Comparison of ENCODE assay signal across 12 mouse cellular contexts in the genomic region with DNA sequence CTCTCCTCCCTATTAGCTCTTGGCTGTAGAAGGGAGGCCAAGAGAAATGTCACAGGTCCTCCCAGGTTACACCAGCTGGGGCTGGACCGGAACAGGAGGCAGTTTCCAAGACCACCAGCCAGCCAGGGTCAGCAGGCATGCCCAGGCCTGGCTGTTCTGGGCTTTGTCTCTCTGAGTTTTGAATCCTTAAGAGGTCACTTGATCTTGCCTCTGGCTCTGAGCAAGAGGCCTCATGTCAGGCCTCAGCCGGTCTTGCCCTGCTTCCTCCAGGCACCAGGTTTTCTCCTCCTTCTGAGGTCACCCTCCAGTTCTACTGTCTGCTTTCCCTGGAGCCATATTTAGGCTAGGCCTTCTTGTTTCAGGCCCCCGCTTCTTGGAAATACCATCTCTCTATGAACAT. TPM values are rescaled to one million over a fixed set of nuclear protein-coding genes. Genes with fewer than 3 reads are reported as not detected.
DNase-seq lines count a peak whose midpoint lies in the region; ATAC-seq and TF ChIP-seq lines count a peak whose summit lies in the region.
"Had no signal": no experiment of that assay in that cellular context is flagged by ENCODE, and none has a peak within 500 bp of the region (broad histone marks: within the 10 kb centered on the region; RNA-seq: fewer than 3 reads in every experiment).

No protein-coding gene starts in this region.

- intact Hi-C loops in heart, postnatal 10 days (cut with DNase I) = no loop called here

- DNase-seq in heart, embryonic 10.5 days (ENCODE audit: low spot score) = no peak
- no peak for DNase-seq in heart, postnatal 10 days
- no peak for DNase-seq in layer of hippocampus, adult 2 months (ENCODE audit: low spot score in 2 of 2)
- no peak for DNase-seq in layer of hippocampus, postnatal 36 days
- DNase-seq in adipocyte (ENCODE audit: low spot score) = peak; percentile 60
- no peak for DNase-seq in retina, postnatal 1 day
- DNase-seq in thymus, postnatal 0 days (ENCODE audit: low spot score) = no peak
- DNase-seq: cerebellum, adult 18-20 months had no signal

- no peak for ATAC-seq in neural tube, embryonic 15.5 days (ENCODE audit: low FRiP score)
- ATAC-seq: CD4-positive, CD25-positive, alpha-beta regulatory T cell, adult 4 months; forebrain, embryonic 13.5 days; inflammation-experienced regulatory T-cells, adult 6 months had no signal

- no peaks in the 10 kb centered on the region for H3K27me3 ChIP-seq in heart, embryonic 10.5 days (ENCODE audit: insufficient read depth, poor library complexity, severe bottlenecking)
- H3K27me3 ChIP-seq in neural tube, embryonic 15.5 days (replicated peaks) = no peaks in the 10 kb centered on the region
- H3K27me3 ChIP-seq: forebrain, embryonic 13.5 days had no signal

- 60% methylated on average over 3 of the region's 3 CpGs for WGBS in heart, embryonic 10.5 days
- 89% methylated on average over 3 of the region's 3 CpGs for WGBS in neural tube, embryonic 15.5 days

- H3K36me3 ChIP-seq in heart, embryonic 10.5 days = peaks cover 93% of the 10 kb centered on the region
- H3K36me3 ChIP-seq in neural tube, embryonic 15.5 days = peaks cover 34% of the 10 kb centered on the region

- no peak for TF ChIP-seq CTCF in layer of hippocampus, adult 2 months (conservative IDR thresholded peaks at IDR 0.05)

- no peak overlapping the region for H3K4me3 ChIP-seq in heart, embryonic 10.5 days
- no peak overlapping the region for H3K4me3 ChIP-seq in layer of hippocampus, adult 2 months
- no peak overlapping the region for H3K4me3 ChIP-seq in neural tube, embryonic 15.5 days (replicated peaks)
- H3K4me3 ChIP-seq: forebrain, embryonic 13.5 days had no signal

- no peaks in the 10 kb centered on the region for H3K9me3 ChIP-seq in heart, embryonic 10.5 days
- H3K9me3 ChIP-seq in neural tube, embryonic 15.5 days (replicated peaks) = no peaks in the 10 kb centered on the region
- H3K9me3 ChIP-seq: forebrain, embryonic 13.5 days had no signal

- H3K4me1 ChIP-seq in heart, embryonic 10.5 days = peaks cover 85% of the 10 kb centered on the region
- H3K4me1 ChIP-seq in neural tube, embryonic 15.5 days = peaks cover 59% of the 10 kb centered on the region

- no peak overlapping the region for H3K4me2 ChIP-seq in neural tube, embryonic 15.5 days
- H3K4me2 ChIP-seq: forebrain, embryonic 13.5 days had no signal

- peak overlapping the region; percentile 66 for H3K27ac ChIP-seq in heart, embryonic 10.5 days
- peak overlapping the region; percentile 70 for H3K27ac ChIP-seq in layer of hippocampus, adult 2 months
- 0 out of 2 replicates have a peak overlapping the region, but pooled peaks have one; percentile 28 for H3K27ac ChIP-seq in neural tube, embryonic 15.5 days (replicated peaks)
- H3K27ac ChIP-seq: forebrain, embryonic 13.5 days had no signal

- no peak overlapping the region for H3K9ac ChIP-seq in neural tube, embryonic 15.5 days (replicated peaks)
- H3K9ac ChIP-seq: forebrain, embryonic 13.5 days had no signal

RNA-seq across cellular contexts. Expression of a gene that starts 59.3 kb away (rescaled TPM):
- polyA plus RNA-seq in heart, embryonic 10.5 days (2016; fragmentation: Nextera tagmentation; extraction: Ambion mirVana) = 8.4 and 12.2 TPM in 2 replicates
- 10 to 100 TPM; 54.0 to 63.0 TPM for total RNA-seq in heart, postnatal 10 days (2021)
- total RNA-seq in layer of hippocampus, adult 2 months (2021) = 100 to 1,000 TPM; 108 to 113 TPM
- 100 to 1,000 TPM; 111 to 113 TPM for total RNA-seq in layer of hippocampus, postnatal 36 days (2021)
- polyA plus RNA-seq in neural tube, embryonic 15.5 days (2015; fragmentation: Nextera tagmentation; extraction: Ambion mirVana) = 11.0 TPM in 2 replicates
- 5.3 and 8.0 TPM in 2 replicates for polyA plus RNA-seq in thymus, postnatal 0 days (2015; fragmentation: Nextera tagmentation; extraction: Ambion mirVana)

RNA-seq across cellular contexts. Expression of a gene that starts 59.9 kb away (rescaled TPM):
- 51.1 and 58.5 TPM in 2 replicates for polyA plus RNA-seq in heart, embryonic 10.5 days (2016; fragmentation: Nextera tagmentation; extraction: Ambion mirVana)
- 100 to 1,000 TPM; 134 to 164 TPM for total RNA-seq in heart, postnatal 10 days (2021)
- 10 to 100 TPM; 32.0 to 33.1 TPM for total RNA-seq in layer of hippocampus, adult 2 months (2021)
- 10 to 100 TPM; 28.7 to 32.8 TPM for total RNA-seq in layer of hippocampus, postnatal 36 days (2021)
- 22.2 and 45.6 TPM in 2 replicates for polyA plus RNA-seq in neural tube, embryonic 15.5 days (2015; fragmentation: Nextera tagmentation; extraction: Ambion mirVana)
- polyA plus RNA-seq in thymus, postnatal 0 days (2015; fragmentation: Nextera tagmentation; extraction: Ambion mirVana) = 140 and 190 TPM in 2 replicates
